Mouse (Mus musculus) R1 (cell line): ENCODE measurements at regions not wholly inside any gene's neighbourhood (a gene's known extent, or its start where the extent isn't known, plus 50 kb on each side); places are given as distances from the start of the nearest gene placed in this dataset.

ENCODE experiments used
- DNase-seq: peaks from one replicate; pipeline ENCODE4 v3.0.0-alpha.2; 2018; ENCODE audit warnings: low read depth, low spot score

- DNase-seq, result no peak
These were observed 738.4 kb downstream of the Gm21833 start for GRCm38 (mm10) chr16:83566478-83567160.

DNA sequence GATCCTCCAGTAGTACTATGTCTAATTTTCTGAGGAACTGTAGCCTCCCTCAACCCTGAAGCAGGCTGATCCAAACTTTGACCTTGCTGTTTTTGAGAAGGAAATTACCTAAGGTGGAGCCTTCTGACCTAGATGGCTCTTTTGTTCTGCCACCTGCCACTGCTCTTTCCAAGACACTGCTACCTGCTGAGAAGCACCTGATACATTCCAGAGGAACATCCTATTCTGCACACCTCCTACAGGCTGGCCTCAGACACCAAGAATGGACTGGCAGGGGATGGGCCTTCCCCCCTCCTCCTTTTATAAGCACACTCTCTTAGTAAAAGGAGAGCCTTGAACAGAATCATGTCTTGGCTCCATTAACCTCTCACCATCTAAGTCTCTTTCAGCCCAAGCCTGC, 750.9 kb downstream of the Gm21833 start:
- DNase-seq, result peak; percentile 72

DNA sequence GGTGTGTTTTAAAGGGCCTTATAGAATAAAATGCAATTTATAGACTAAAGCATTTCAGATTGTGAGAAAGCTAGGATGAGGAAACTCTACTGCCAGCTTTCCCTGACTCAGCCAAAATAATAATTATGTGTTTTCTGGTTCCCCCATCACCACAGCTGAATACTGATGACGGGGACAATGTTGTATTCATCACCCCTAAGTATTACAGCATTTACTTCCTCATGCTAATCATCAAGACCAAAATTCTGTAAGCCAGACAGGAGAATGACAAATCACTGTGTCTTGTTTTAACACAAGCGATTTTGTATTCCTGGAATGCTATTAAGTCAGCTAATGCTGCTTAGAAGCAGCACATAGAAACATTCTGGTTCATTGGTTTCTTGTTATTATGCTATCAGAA, 778.6 kb downstream of the Gm21833 start:
- no peak for DNase-seq

GRCm38 (mm10) chr16:83609296-83609695, 781.1 kb downstream of the Gm21833 start:
- DNase-seq, result peak; percentile 11
